Mouse (Mus musculus): Measurements from ENCODE around the gene Echdc3.

DNA sequence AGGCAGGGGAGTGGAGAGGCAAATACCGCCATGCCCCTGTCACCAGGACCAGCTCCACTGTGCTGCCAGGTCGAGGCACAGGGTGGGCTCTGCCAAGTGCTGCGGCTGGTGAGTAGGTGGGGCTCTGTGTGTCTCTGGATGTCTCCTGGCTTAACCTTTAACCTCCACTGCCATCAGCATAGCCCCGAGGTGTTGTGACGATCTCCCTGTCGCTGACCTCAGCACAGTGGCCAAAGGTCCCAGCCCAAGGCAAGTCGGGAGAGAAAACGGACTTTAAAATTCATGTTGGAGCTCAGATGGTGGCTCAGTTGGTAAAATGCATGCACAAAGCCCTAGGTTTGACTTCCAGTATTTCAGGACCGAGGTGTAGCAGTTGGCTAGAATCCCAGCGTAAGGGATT lies 67.2 kb downstream of the Echdc3 start:
- no peak for TF ChIP-seq GATA1 (IDR thresholded peaks at IDR 0.05; ENCODE audit: low read length)
- TF ChIP-seq TAL1 (IDR thresholded peaks at IDR 0.05; ENCODE audit: low read length) = no peak
